Mouse (Mus musculus): ENCODE measurements around the gene Timm17b. TPM values are rescaled to one million over a fixed set of nuclear protein-coding genes. Genes with fewer than 3 reads are reported as not detected.

Timm17b gene
- total RNA-seq, 1 experiment: 39.2 TPM

DNA sequence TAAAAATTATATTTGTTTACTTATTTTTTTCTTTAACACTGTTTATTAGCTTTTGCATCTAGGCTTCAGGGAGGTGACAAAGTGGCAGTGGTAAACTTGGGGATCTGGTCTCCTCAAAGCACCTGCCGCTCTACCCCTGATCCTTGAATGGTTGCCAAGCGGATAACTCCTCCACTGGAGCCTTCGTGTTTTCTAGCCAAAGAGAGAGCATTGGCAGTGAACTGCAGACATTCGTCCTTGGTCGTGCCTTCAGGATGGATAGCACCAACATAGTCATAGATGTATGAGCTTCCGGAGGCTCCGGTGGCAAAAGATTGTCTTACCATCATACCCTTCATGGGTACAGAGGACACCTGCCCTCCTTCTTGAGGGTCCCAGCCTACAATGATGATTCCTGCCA is 50.9 kb downstream of the Timm17b start:
- in situ Hi-C loops (cut with MboI; ENCODE audit: low sequenced_read_pairs in 2 of 2, unreplicated experiment in 2 of 2): no loop called here
- no peak overlapping the region; the same call in 1 of the 2 replicates for H3K9ac ChIP-seq (ENCODE audit: insufficient read depth, low read depth, low read length, poor library complexity, severe bottlenecking)
- no peaks in the 10 kb centered on the region for H3K9me3 ChIP-seq (ENCODE audit: control insufficient read depth, insufficient read depth, low read depth, low read length)
- H3K36me3 ChIP-seq (ENCODE audit: control insufficient read depth, insufficient read depth, low read length, poor library complexity, severe bottlenecking): peaks cover 5% of the 10 kb centered on the region
- peaks cover 0 to 2% of the 10 kb centered on the region in 2 experiments; a peak in 1 of 4 replicates for H3K4me1 ChIP-seq (ENCODE audit: control insufficient read depth in 2 of 2, insufficient read depth in 2 of 2, low read length in 2 of 2, poor library complexity in 1 of 2)
- no peak overlapping the region for H3K27ac ChIP-seq (ENCODE audit: insufficient read depth, low read depth, low read length, poor library complexity, severe bottlenecking)
- 0 out of 4 replicates have a peak overlapping the region, but pooled peaks of 1 of the 2 experiments have one; percentile 2 for H3K4me3 ChIP-seq (ENCODE audit: insufficient read depth in 1 of 2, low read depth in 1 of 2, low read length in 2 of 2, poor library complexity in 1 of 2, severe bottlenecking in 1 of 2)
- no peak for DNase-seq (ENCODE audit: low read depth, low spot score)
- no peak for TF ChIP-seq MAFK (IDR thresholded peaks at IDR 0.05; ENCODE audit: insufficient read depth, low read depth, low read length)
- TF ChIP-seq ZNF384 (IDR thresholded peaks at IDR 0.05; ENCODE audit: low read depth, low read length): no peak
- TF ChIP-seq CHD2 (IDR thresholded peaks at IDR 0.05; ENCODE audit: low read depth, low read length): no peak
- TF ChIP-seq HCFC1 (IDR thresholded peaks at IDR 0.05; ENCODE audit: borderline replicate concordance, insufficient read depth, low read length): no peak
- no peak for TF ChIP-seq ZC3H11A (IDR thresholded peaks at IDR 0.05; ENCODE audit: borderline replicate concordance, low read depth, low read length)

Other genes with a start within 250 kb of the Timm17b start
- 1.5 and 2.2 TPM in 2 replicates for gene Prickle3, start 242.1 kb upstream of the Timm17b start, total RNA-seq (2012; rRNA removed)
- 278 and 336 TPM in 2 replicates for gene Plp2, start 228.0 kb upstream of the Timm17b start, total RNA-seq (2012; rRNA removed)
- gene Magix, start 218.1 kb upstream of the Timm17b start, total RNA-seq (2012; rRNA removed): 0.11 and 0.36 TPM in 2 replicates
- gene Gpkow, start 202.2 kb upstream of the Timm17b start, total RNA-seq (2012; rRNA removed): 9.5 and 11.5 TPM in 2 replicates
- 55.3 and 57.6 TPM in 2 replicates for gene Wdr45, start 185.0 kb upstream of the Timm17b start, total RNA-seq (2012; rRNA removed)
- 0.26 TPM in 1 of 2 replicates, not detected in the other for gene Gm45208, start 177.1 kb upstream of the Timm17b start, total RNA-seq (2012; rRNA removed)
- gene Praf2, start 170.9 kb upstream of the Timm17b start, total RNA-seq (2012; rRNA removed): 41.9 and 48.0 TPM in 2 replicates
- 15.8 and 22.9 TPM in 2 replicates for gene Ccdc120, start 148.5 kb upstream of the Timm17b start, total RNA-seq (2012; rRNA removed)
- gene Tfe3, start 136.8 kb upstream of the Timm17b start, total RNA-seq (2012; rRNA removed): 32.3 and 45.8 TPM in 2 replicates
- gene Gripap1, start 109.6 kb upstream of the Timm17b start, total RNA-seq (2012; rRNA removed): 14.9 and 22.6 TPM in 2 replicates
- 3.1 and 5.4 TPM in 2 replicates for gene Kcnd1, start 77.1 kb upstream of the Timm17b start, total RNA-seq (2012; rRNA removed)
- gene Otud5, start 58.0 kb upstream of the Timm17b start, total RNA-seq (2012; rRNA removed): 65.3 and 71.0 TPM in 2 replicates
- 17.2 and 20.8 TPM in 2 replicates for gene Pim2, start 21.1 kb upstream of the Timm17b start, total RNA-seq (2012; rRNA removed)
- 38.3 and 51.2 TPM in 2 replicates for gene Slc35a2, start 15.3 kb upstream of the Timm17b start, total RNA-seq (2012; rRNA removed)
- gene Pqbp1, start 88 bp upstream of the Timm17b start, total RNA-seq (2012; rRNA removed): 47.3 and 69.9 TPM in 2 replicates
- gene Gm10491, start 8.5 kb downstream of the Timm17b start, total RNA-seq (2012; rRNA removed): not detected in 2 replicates
- gene Gm10490, start 10.2 kb downstream of the Timm17b start, total RNA-seq (2012; rRNA removed): not detected in 2 replicates
- 10.5 and 25.2 TPM in 2 replicates for gene Pcsk1n, start 20.5 kb downstream of the Timm17b start, total RNA-seq (2012; rRNA removed)
- gene Eras, start 29.2 kb downstream of the Timm17b start, total RNA-seq (2012; rRNA removed): 60.6 and 60.8 TPM in 2 replicates
- gene Hdac6, start 48.5 kb downstream of the Timm17b start, total RNA-seq (2012; rRNA removed): 54.6 and 98.5 TPM in 2 replicates
- gene Gata1, start 78.7 kb downstream of the Timm17b start, total RNA-seq (2012; rRNA removed): 1.1 and 1.3 TPM in 2 replicates
- 4.6 and 6.2 TPM in 2 replicates for gene Glod5, start 119.1 kb downstream of the Timm17b start, total RNA-seq (2012; rRNA removed)
- gene Suv39h1, start 175.4 kb downstream of the Timm17b start, total RNA-seq (2012; rRNA removed): 26.9 and 42.6 TPM in 2 replicates
- 2.0 and 3.5 TPM in 2 replicates for gene Was, start 191.1 kb downstream of the Timm17b start, total RNA-seq (2012; rRNA removed)
- 17.1 and 25.7 TPM in 2 replicates for gene Wdr13, start 233.5 kb downstream of the Timm17b start, total RNA-seq (2012; rRNA removed)
- gene Rbm3, start 246.5 kb downstream of the Timm17b start, total RNA-seq (2012; rRNA removed): 312 and 423 TPM in 2 replicates